Mouse (Mus musculus) heart, embryonic 12.5 days (tissue): ENCODE data around the gene Rbm28. TPM values are rescaled to one million over a fixed set of nuclear protein-coding genes. Genes with fewer than 3 reads are reported as not detected.

ENCODE experiments used
- microRNA-seq: library from miRNA; unstranded; fragments of <30 nt; microRNA quantifications from one replicate; pipeline ENCODE4, GENCODE M21; 2017
- polyA plus RNA-seq: library from polyadenylated mRNA; unstranded; fragments of >200 nt; fragmentation: Nextera tagmentation; extraction: Ambion mirVana; gene quantifications from 2 replicates; pipeline ENCODE4 v1.2.1, GENCODE M21; 2016

Gene Rbm28
- polyA plus RNA-seq, 1 experiment from 2014 or later, result 32.4 TPM

Small RNAs within 50 kb of the gene (microRNA-seq; reads per million reads assigned to microRNA genes)
- not detected for gene Gm24303

Other genes with a start within 250 kb of the Rbm28 start
- not detected in 2 replicates for gene Lep, start 104.8 kb downstream of the Rbm28 start, polyA plus RNA-seq
- 3.0 and 3.1 TPM in 2 replicates for gene Prrt4, start 14.6 kb upstream of the Rbm28 start, polyA plus RNA-seq
- gene Impdh1, start 51.4 kb upstream of the Rbm28 start, polyA plus RNA-seq, result 39.5 and 40.8 TPM in 2 replicates
- gene Hilpda, start 107.5 kb upstream of the Rbm28 start, polyA plus RNA-seq, result 22.7 TPM in 2 replicates
- gene Fam71f2, start 114.6 kb upstream of the Rbm28 start, polyA plus RNA-seq, result 0.26 TPM in 1 of 2 replicates, not detected in the other
- gene Fam71f1, start 154.1 kb upstream of the Rbm28 start, polyA plus RNA-seq, result 0.18 TPM in 2 replicates
- gene Calu, start 183.1 kb upstream of the Rbm28 start, polyA plus RNA-seq, result 476 and 483 TPM in 2 replicates
- 0.65 and 0.69 TPM in 2 replicates for gene Opn1sw, start 223.5 kb upstream of the Rbm28 start, polyA plus RNA-seq
- gene Ccdc136, start 231.3 kb upstream of the Rbm28 start, polyA plus RNA-seq, result 25.1 and 27.0 TPM in 2 replicates